Mouse (Mus musculus) monocyte, adult 59 days (primary cell): Measurements from ENCODE around the gene Gabrr3. TPM values are rescaled to one million over a fixed set of nuclear protein-coding genes. Genes with fewer than 3 reads are reported as not detected.

ENCODE experiments used
- total RNA-seq, 2 experiments: library from RNA; stranded (reverse); gene quantifications; one replicate each; pipeline ENCODE4 v1.2.4; 2023

Gene Gabrr3
- total RNA-seq, result not detected

DNA sequence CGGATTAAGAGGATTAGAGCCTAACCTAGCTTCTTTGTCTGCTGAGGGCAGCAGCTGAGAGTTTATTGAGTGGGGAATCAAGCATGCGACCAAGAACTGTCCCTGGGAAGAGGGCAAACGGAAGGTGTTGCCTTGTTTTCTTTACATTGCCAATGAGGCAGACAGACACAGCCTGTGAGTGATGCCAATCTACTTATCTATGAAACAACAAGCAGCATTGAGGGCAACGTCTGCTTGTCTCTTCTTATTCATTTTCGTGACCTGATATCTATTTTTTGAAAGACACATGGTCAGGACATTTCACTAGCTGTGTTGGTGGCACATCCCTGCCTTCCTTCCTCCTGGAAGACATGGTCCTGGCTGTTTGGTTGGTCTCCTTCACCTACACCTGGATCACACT lies at the start of gene Gabrr3:
Gene Gabrr3, plus strand, starts transcription at position 301 of the 400 bp plus-strand sequence.

GRCm38 (mm10) chr16:59363893-59364292 lies 43.2 kb upstream of the Gabrr3 start, which contains the start of gene Olfr209:
Olfr209 (minus strand) TSS chr16:59363993.

GRCm38 (mm10) chr16:59471637-59472278 lies 64.6 kb downstream of the Gabrr3 start, which contains the start of gene Riox2:
Riox2 (plus strand) TSS chr16:59471775.

Other genes with a start within 250 kb of the Gabrr3 start
- not detected for gene Olfr196, start 236.9 kb upstream of the Gabrr3 start, total RNA-seq
- not detected for gene Olfr198, start 203.8 kb upstream of the Gabrr3 start, total RNA-seq
- gene Olfr199, start 187.6 kb upstream of the Gabrr3 start, total RNA-seq, result not detected
- gene Olfr201, start 134.7 kb upstream of the Gabrr3 start, total RNA-seq, result not detected
- not detected for gene Olfr202, start 120.5 kb upstream of the Gabrr3 start, total RNA-seq
- not detected for gene Olfr203, start 108.5 kb upstream of the Gabrr3 start, total RNA-seq
- not detected for gene Olfr204, start 89.1 kb upstream of the Gabrr3 start, total RNA-seq
- gene Olfr205, start 76.2 kb upstream of the Gabrr3 start, total RNA-seq, result not detected
- not detected for gene Olfr206, start 58.1 kb upstream of the Gabrr3 start, total RNA-seq
- not detected for gene Olfr209, start 43.3 kb upstream of the Gabrr3 start, total RNA-seq
- gene Riox2, start 64.4 kb downstream of the Gabrr3 start, total RNA-seq, result 10 to 100 TPM; 19.5 to 22.6 TPM
- gene Crybg3, start 193.6 kb downstream of the Gabrr3 start, total RNA-seq, result 10 to 100 TPM; 37.5 to 40.8 TPM
- gene Arl6, start 232.1 kb downstream of the Gabrr3 start, total RNA-seq, result 1 to 10 TPM; 1.9 to 2.2 TPM